Mouse (Mus musculus) megakaryocyte, embryonic 14.5 days (primary cell): ENCODE measurements at regions not wholly inside any gene's neighbourhood (a gene's known extent, or its start where the extent isn't known, plus 50 kb on each side); places are given as distances from the start of the nearest gene placed in this dataset.
A peak's percentile ranks its signal among the peaks of the same experiment; 100 is the strongest.

ENCODE experiments used
- H3K27me3 ChIP-seq: replicated peaks from 2 replicates; pipeline ENCODE3; 2012; ENCODE audit warnings: inconsistent platforms
- H3K36me3 ChIP-seq: replicated peaks from 2 replicates; pipeline ENCODE3; 2012; ENCODE audit warnings: low read length, inconsistent platforms, mixed read lengths
- H3K4me1 ChIP-seq: 2 replicates; pipeline ENCODE4 v1.6.1; 2012; ENCODE audit warnings: inconsistent platforms
- H3K4me3 ChIP-seq: replicated peaks from 2 replicates; pipeline ENCODE3; 2012; ENCODE audit warnings: moderate library complexity, mild to moderate bottlenecking, inconsistent platforms
- H3K9me3 ChIP-seq: 2 replicates; pipeline ENCODE4 v1.6.1; 2012; ENCODE audit warnings: inconsistent platforms
- FLI1 ChIP-seq: IDR thresholded peaks from 2 replicates; pipeline ENCODE4 v1.6.1; 2012; ENCODE audit warnings: low read length, inconsistent platforms, mixed read lengths
- GATA1 ChIP-seq: IDR thresholded peaks from 3 replicates; pipeline ENCODE4 v1.6.1; 2012; ENCODE audit warnings: mixed read lengths, low read length, inconsistent platforms, borderline replicate concordance

GRCm38 (mm10) chr13:71558477-71559215 lies 404.9 kb downstream of the Irx1 start:
- no peak overlapping the region for H3K4me3 ChIP-seq
- TF ChIP-seq GATA1 = no peak
- TF ChIP-seq FLI1 = no peak
- no peaks in the 10 kb centered on the region for H3K27me3 ChIP-seq
- no peaks in the 10 kb centered on the region for H3K4me1 ChIP-seq
- no peaks in the 10 kb centered on the region for H3K36me3 ChIP-seq
- peaks cover 18% of the 10 kb centered on the region; the same call in 1 of the 2 replicates for H3K9me3 ChIP-seq

GRCm38 (mm10) chr13:71555471-71555870 lies 408.1 kb downstream of the Irx1 start:
- no peaks in the 10 kb centered on the region for H3K36me3 ChIP-seq
- TF ChIP-seq FLI1 (no peak), GATA1 (no peak)
- H3K4me3 ChIP-seq = no peak overlapping the region
- H3K4me1 ChIP-seq = no peaks in the 10 kb centered on the region
- no peaks in the 10 kb centered on the region for H3K27me3 ChIP-seq
- peaks cover 20% of the 10 kb centered on the region for H3K9me3 ChIP-seq

- TF ChIP-seq FLI1 = no peak
- no peak for TF ChIP-seq GATA1
- no peak overlapping the region for H3K4me3 ChIP-seq
- H3K27me3 ChIP-seq = no peaks in the 10 kb centered on the region
These were observed 413.4 kb downstream of the Irx1 start for GRCm38 (mm10) chr13:71550109-71550508.

GRCm38 (mm10) chr13:71549206-71549831 lies 414.2 kb downstream of the Irx1 start:
- Histone ChIP-seq H3K27me3 (no peaks in the 10 kb centered on the region), H3K4me3 (no peak overlapping the region), H3K36me3 (no peaks in the 10 kb centered on the region), H3K9me3 (peaks cover 24% of the 10 kb centered on the region), H3K4me1 (no peaks in the 10 kb centered on the region)
- TF ChIP-seq FLI1 (no peak), GATA1 (no peak)

More at GRCm38 (mm10) chr13:71550109-71550508, 413.4 kb downstream of the Irx1 start:
- Histone ChIP-seq H3K4me1 (no peaks in the 10 kb centered on the region), H3K36me3 (no peaks in the 10 kb centered on the region), H3K9me3 (peaks cover 20% of the 10 kb centered on the region)

- H3K27me3 ChIP-seq = no peaks in the 10 kb centered on the region
- no peak for TF ChIP-seq GATA1
- no peak for TF ChIP-seq FLI1
- H3K9me3 ChIP-seq = peaks cover 21% of the 10 kb centered on the region
- no peak overlapping the region for H3K4me3 ChIP-seq
- H3K36me3 ChIP-seq = no peaks in the 10 kb centered on the region
- no peaks in the 10 kb centered on the region for H3K4me1 ChIP-seq
These were observed 425.3 kb downstream of the Irx1 start for GRCm38 (mm10) chr13:71538226-71538625.

- TF ChIP-seq GATA1 (no peak), FLI1 (no peak)
- H3K4me1 ChIP-seq = no peaks in the 10 kb centered on the region
- H3K9me3 ChIP-seq = peaks cover 27% of the 10 kb centered on the region
- H3K4me3 ChIP-seq = no peak overlapping the region
- no peaks in the 10 kb centered on the region for H3K36me3 ChIP-seq
- no peaks in the 10 kb centered on the region for H3K27me3 ChIP-seq
These were observed 430.6 kb downstream of the Irx1 start for GRCm38 (mm10) chr13:71532796-71533351.

GRCm38 (mm10) chr13:71529397-71530122 lies 434.0 kb downstream of the Irx1 start:
- H3K4me1 ChIP-seq = no peaks in the 10 kb centered on the region
- H3K27me3 ChIP-seq = no peaks in the 10 kb centered on the region
- peak overlapping the region; percentile 33 for H3K4me3 ChIP-seq
- peaks cover 17% of the 10 kb centered on the region for H3K9me3 ChIP-seq
- TF ChIP-seq GATA1 = no peak
- no peak for TF ChIP-seq FLI1
- H3K36me3 ChIP-seq = no peaks in the 10 kb centered on the region

- no peak overlapping the region for H3K4me3 ChIP-seq
- H3K4me1 ChIP-seq = no peaks in the 10 kb centered on the region
- no peak for TF ChIP-seq GATA1
- TF ChIP-seq FLI1 = no peak
- no peaks in the 10 kb centered on the region for H3K36me3 ChIP-seq
- no peaks in the 10 kb centered on the region for H3K27me3 ChIP-seq
- peaks cover 25% of the 10 kb centered on the region for H3K9me3 ChIP-seq
These were observed 445.7 kb downstream of the Irx1 start for GRCm38 (mm10) chr13:71517776-71518175.

- Histone ChIP-seq H3K9me3 (peaks cover 26% of the 10 kb centered on the region), H3K27me3 (no peaks in the 10 kb centered on the region), H3K4me1 (no peaks in the 10 kb centered on the region), H3K4me3 (no peak overlapping the region), H3K36me3 (no peaks in the 10 kb centered on the region)
- no peak for TF ChIP-seq FLI1
- no peak for TF ChIP-seq GATA1
These were observed 450.3 kb downstream of the Irx1 start for GRCm38 (mm10) chr13:71513204-71513603.
